In the genomic region with DNA sequence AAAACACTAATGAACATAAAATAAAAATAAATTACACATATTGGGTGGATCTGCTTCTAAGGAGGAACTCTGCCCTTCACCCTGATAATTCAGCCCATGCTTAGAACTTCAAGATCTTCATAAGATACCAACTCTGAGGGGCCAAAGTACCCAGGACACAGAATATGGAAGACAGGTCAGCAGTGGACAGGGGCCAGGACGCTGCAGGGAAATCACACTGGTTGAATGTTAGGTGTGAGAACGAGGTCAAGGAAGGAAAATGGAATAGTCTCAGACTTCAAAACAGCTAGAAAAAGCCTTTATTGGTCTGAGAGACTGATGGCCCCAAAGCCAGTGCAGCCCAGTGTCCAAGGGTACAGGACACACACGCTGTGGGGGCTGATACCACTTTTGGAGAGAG, we compare ENCODE assay signal across 12 mouse cellular contexts. TPM values are rescaled to one million over a fixed set of nuclear protein-coding genes. Genes with fewer than 3 reads are reported as not detected.
DNase-seq lines count a peak whose midpoint lies in the region; ATAC-seq and TF ChIP-seq lines count a peak whose summit lies in the region.
"Had no signal": no experiment of that assay in that cellular context is flagged by ENCODE, and none has a peak within 500 bp of the region (broad histone marks: within the 10 kb centered on the region; RNA-seq: fewer than 3 reads in every experiment).

No protein-coding gene starts in this region.

- WGBS in heart, embryonic 13.5 days, result 39% methylated on average over 3 of the region's 3 CpGs
- 33% methylated on average over 3 of the region's 3 CpGs for WGBS in lung, embryonic 16.5 days
- 51% methylated on average over 3 of the region's 3 CpGs for WGBS in limb, embryonic 14.5 days

- no peaks in the 10 kb centered on the region for H3K36me3 ChIP-seq in heart, embryonic 13.5 days
- H3K36me3 ChIP-seq in lung, embryonic 16.5 days (ENCODE audit: control insufficient read depth, insufficient read depth, low read length), result no peaks in the 10 kb centered on the region
- H3K36me3 ChIP-seq in limb, embryonic 14.5 days (ENCODE audit: control insufficient read depth, insufficient read depth, low read length), result no peaks in the 10 kb centered on the region
- H3K36me3 ChIP-seq: embryonic facial prominence, embryonic 15.5 days had no signal

- H3K9ac ChIP-seq in heart, embryonic 13.5 days, result peak overlapping the region; percentile 56
- H3K9ac ChIP-seq in lung, embryonic 16.5 days (ENCODE audit: low read length), result 0 out of 2 replicates have a peak overlapping the region, but pooled peaks have one; percentile 18
- no peak overlapping the region for H3K9ac ChIP-seq in limb, embryonic 14.5 days (ENCODE audit: low read depth, low read length, severe bottlenecking)
- H3K9ac ChIP-seq: embryonic facial prominence, embryonic 15.5 days had no signal

- TF ChIP-seq CTCF in embryonic fibroblast, embryonic 13.5 days (IDR thresholded peaks at IDR 0.05; ENCODE audit: borderline replicate concordance, insufficient read depth, low read length), result no peak

- no peak overlapping the region for H3K4me2 ChIP-seq in heart, embryonic 13.5 days
- no peak overlapping the region for H3K4me2 ChIP-seq in lung, embryonic 16.5 days (ENCODE audit: low read depth, low read length)
- H3K4me2 ChIP-seq in limb, embryonic 14.5 days (replicated peaks; ENCODE audit: low read depth, low read length, severe bottlenecking), result no peak overlapping the region
- H3K4me2 ChIP-seq: embryonic facial prominence, embryonic 15.5 days had no signal

- TF ChIP-seq POLR2A in embryonic fibroblast, embryonic 13.5 days (IDR thresholded peaks at IDR 0.05; ENCODE audit: low read depth, low read length), result no peak
- no peak for TF ChIP-seq POLR2A in limb, embryonic 14.5 days (IDR thresholded peaks at IDR 0.05; ENCODE audit: borderline replicate concordance, extremely low read depth, insufficient read depth, insufficient read length)

- no peaks in the 10 kb centered on the region for H3K27me3 ChIP-seq in heart, embryonic 13.5 days (replicated peaks)
- no peaks in the 10 kb centered on the region for H3K27me3 ChIP-seq in lung, embryonic 16.5 days (ENCODE audit: control insufficient read depth, insufficient read depth, low read depth, low read length)
- H3K27me3 ChIP-seq in limb, embryonic 14.5 days (ENCODE audit: control insufficient read depth, insufficient read depth, low read length), result no peaks in the 10 kb centered on the region
- H3K27me3 ChIP-seq: embryonic facial prominence, embryonic 15.5 days had no signal

- peak overlapping the region; percentile 79 for H3K27ac ChIP-seq in heart, embryonic 13.5 days (replicated peaks)
- H3K27ac ChIP-seq in lung, embryonic 16.5 days (ENCODE audit: low read length), result peak overlapping the region; percentile 83
- peak overlapping the region; percentile 42 for H3K27ac ChIP-seq in embryonic fibroblast, embryonic 13.5 days (ENCODE audit: insufficient read depth, low read length)
- peak overlapping the region; percentile 21; the same call in 1 of the 2 replicates for H3K27ac ChIP-seq in limb, embryonic 14.5 days (replicated peaks; ENCODE audit: low read depth, low read length)

- no peak overlapping the region for H3K4me3 ChIP-seq in heart, embryonic 13.5 days
- H3K4me3 ChIP-seq in lung, embryonic 16.5 days (ENCODE audit: low read length), result no peak overlapping the region
- no peak overlapping the region for H3K4me3 ChIP-seq in embryonic fibroblast, embryonic 13.5 days (ENCODE audit: insufficient read depth, low read length)
- no peak overlapping the region for H3K4me3 ChIP-seq in limb, embryonic 14.5 days (replicated peaks; ENCODE audit: low read length)
- H3K4me3 ChIP-seq: embryonic facial prominence, embryonic 15.5 days; megakaryocyte, embryonic 14.5 days; myocyte had no signal

- no peak for DNase-seq in heart, postnatal 10 days
- no peak for DNase-seq in lung, postnatal 36 days
- no peak for DNase-seq in limb, embryonic 14.5 days (ENCODE audit: low spot score)
- no peak for DNase-seq in thymus, postnatal 25 days
- DNase-seq: adrenal gland, postnatal 14 days; thymus, postnatal 14 days had no signal

- H3K9me3 ChIP-seq in heart, embryonic 13.5 days, result peaks cover 4% of the 10 kb centered on the region; the same call in 1 of the 2 replicates
- H3K9me3 ChIP-seq in lung, embryonic 16.5 days (ENCODE audit: control insufficient read depth, low read length), result no peaks in the 10 kb centered on the region
- no peaks in the 10 kb centered on the region for H3K9me3 ChIP-seq in limb, embryonic 14.5 days (ENCODE audit: control insufficient read depth, low read length)
- H3K9me3 ChIP-seq: embryonic facial prominence, embryonic 15.5 days had no signal

- peaks cover 34% of the 10 kb centered on the region for H3K4me1 ChIP-seq in heart, embryonic 13.5 days
- H3K4me1 ChIP-seq in lung, embryonic 16.5 days (replicated peaks; ENCODE audit: control insufficient read depth, insufficient read depth, low read length), result peaks cover 36% of the 10 kb centered on the region
- H3K4me1 ChIP-seq in embryonic fibroblast, embryonic 13.5 days (ENCODE audit: control insufficient read depth, insufficient read depth, low read length), result peaks cover 14% of the 10 kb centered on the region
- H3K4me1 ChIP-seq in limb, embryonic 14.5 days (ENCODE audit: control insufficient read depth, insufficient read depth, low read length), result peaks cover 30% of the 10 kb centered on the region

- intact Hi-C loops in heart, postnatal 10 days (cut with DNase I), result no loop called here

- ATAC-seq in heart, embryonic 13.5 days (ENCODE audit: extremely low read depth, insufficient number of reproducible peaks, low FRiP score, low TSS enrichment), result no peak
- no peak for ATAC-seq in lung, embryonic 16.5 days (ENCODE audit: low read depth)
- ATAC-seq in limb, embryonic 14.5 days (ENCODE audit: low FRiP score, low read depth), result no peak

RNA-seq across cellular contexts. Expression of a gene that starts 50.5 kb away (rescaled TPM):
- polyA plus RNA-seq in heart, embryonic 13.5 days (2015; fragmentation: Nextera tagmentation; extraction: Ambion mirVana), result 4.2 and 4.4 TPM in 2 replicates
- total RNA-seq in heart, postnatal 10 days (2021), result 10 to 100 TPM; 26.4 to 35.1 TPM
- polyA plus RNA-seq in lung, embryonic 16.5 days (2015; fragmentation: Nextera tagmentation; extraction: Ambion mirVana), result 4.4 and 5.1 TPM in 2 replicates
- 64.9 and 96.5 TPM in 2 replicates for polyA plus RNA-seq in embryonic fibroblast, embryonic 13.5 days (2011; ENCODE audit: insufficient read length, low read depth, missing spikeins)
- polyA plus RNA-seq in limb, embryonic 14.5 days (2012; rRNA removed), result 50.5 and 63.4 TPM in 2 replicates
- 14.9 and 19.3 TPM in 2 replicates for polyA plus RNA-seq in limb, embryonic 14.5 days (2014; fragmentation: Nextera tagmentation; extraction: Ambion mirVana)

Comparison
In these comparisons a context has a peak if more than half of its experiments do, and no peak if none do; other contexts are left out.
1. H3K27ac ChIP-seq: peak in every context shown above with its lines; median percentile 83 in lung, embryonic 16.5 days; 79 in heart, embryonic 13.5 days; 42 in embryonic fibroblast, embryonic 13.5 days; 21 in limb, embryonic 14.5 days.